19 mouse cellular contexts compared by ENCODE assay signal in the genomic region with DNA sequence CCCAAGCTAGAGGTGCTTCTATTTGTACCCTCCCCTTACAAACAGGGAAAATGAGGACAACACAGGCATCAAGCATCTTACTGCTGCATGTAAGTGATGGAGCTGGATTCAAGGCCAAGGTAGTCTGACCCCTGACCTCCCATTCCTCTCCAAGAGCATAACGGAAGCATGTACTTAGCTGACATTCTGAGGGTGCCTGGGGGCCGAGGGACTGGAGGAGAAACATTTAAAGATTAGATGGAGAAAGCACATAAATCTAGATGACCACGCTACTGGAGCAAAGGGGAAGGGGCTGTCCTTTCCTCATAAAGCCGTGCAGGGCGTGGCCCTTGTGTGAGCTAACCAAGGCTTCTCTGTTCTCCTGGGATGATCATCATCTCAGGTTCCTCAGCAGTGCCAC. TPM values are rescaled to one million over a fixed set of nuclear protein-coding genes. Genes with fewer than 3 reads are reported as not detected.
A peak's percentile ranks its signal among the peaks of the same experiment; 100 is the strongest.
DNase-seq lines count a peak whose midpoint lies in the region; TF ChIP-seq lines count a peak whose summit lies in the region.
"Had no signal": no experiment of that assay in that cellular context is flagged by ENCODE, and none has a peak within 500 bp of the region (broad histone marks: within the 10 kb centered on the region; RNA-seq: fewer than 3 reads in every experiment).

No protein-coding gene starts in this region.

- no peak for TF ChIP-seq EP300 in heart, adult 2 months (IDR thresholded peaks at IDR 0.05; ENCODE audit: insufficient read depth, low read depth, low read length)

- DNase-seq in heart, adult 2 months, result no peak
- DNase-seq in heart, adult 9 months (ENCODE audit: low spot score in 2 of 2), result no peak
- DNase-seq in kidney, adult 2 months, result peak; percentile 40
- no peak for DNase-seq in kidney, adult 9 months
- DNase-seq in layer of hippocampus, adult 2 months (ENCODE audit: low spot score in 2 of 2), result no peak
- no peak for DNase-seq in layer of hippocampus, postnatal 10 days (ENCODE audit: low spot score in 2 of 2)
- DNase-seq in kidney, postnatal 36 days, result peak; percentile 38 to 39
- no peak for DNase-seq in cerebellum, adult 8-10 months
- DNase-seq: adrenal gland, postnatal 14 days; cerebellum, adult 18-20 months; cerebellum, postnatal 10 days; heart, postnatal 36 days had no signal

- H3K9ac ChIP-seq in heart, adult 2 months (ENCODE audit: low read depth, low read length), result no peak overlapping the region
- H3K9ac ChIP-seq: hindbrain, embryonic 12.5 days had no signal

- H3K27ac ChIP-seq in heart, adult 2 months, result peak overlapping the region; percentile 81
- no peak overlapping the region for H3K27ac ChIP-seq in kidney, adult 2 months (ENCODE audit: insufficient read depth, low read depth, low read length)
- peak overlapping the region; percentile 81 for H3K27ac ChIP-seq in layer of hippocampus, adult 2 months
- H3K27ac ChIP-seq: embryonic facial prominence, embryonic 10.5 days; forebrain, embryonic 10.5 days; hindbrain, embryonic 12.5 days had no signal

- H3K4me3 ChIP-seq in heart, adult 2 months, result no peak overlapping the region
- H3K4me3 ChIP-seq in kidney, adult 2 months (ENCODE audit: insufficient read depth, low read depth, low read length), result no peak overlapping the region
- H3K4me3 ChIP-seq in layer of hippocampus, adult 2 months, result no peak overlapping the region
- H3K4me3 ChIP-seq: embryonic facial prominence, embryonic 10.5 days; forebrain, embryonic 10.5 days; hindbrain, embryonic 12.5 days had no signal

- H3K36me3 ChIP-seq in heart, adult 2 months (ENCODE audit: control insufficient read depth, insufficient read depth, low read length), result peaks cover 19% of the 10 kb centered on the region
- no peaks in the 10 kb centered on the region for H3K36me3 ChIP-seq in kidney, adult 2 months (ENCODE audit: control insufficient read depth, insufficient read depth, low read length)
- H3K36me3 ChIP-seq: forebrain, embryonic 10.5 days; hindbrain, embryonic 12.5 days had no signal

- intact Hi-C loops in heart, adult 2 months (cut with DNase I), result loop anchor here (2.0 kb wide), 1 partner anchor 15 kb away; no protein-coding TSS in a partner anchor

- H3K79me2 ChIP-seq in heart, adult 2 months (replicated peaks; ENCODE audit: control insufficient read depth, insufficient read depth, low read length), result no peaks in the 10 kb centered on the region

- no peaks in the 10 kb centered on the region for H3K27me3 ChIP-seq in heart, adult 2 months (ENCODE audit: control insufficient read depth, insufficient read depth, low read length)
- H3K27me3 ChIP-seq in kidney, adult 2 months (replicated peaks; ENCODE audit: control insufficient read depth, insufficient read depth, low read length), result no peaks in the 10 kb centered on the region
- H3K27me3 ChIP-seq: hindbrain, embryonic 12.5 days had no signal

- no peak for TF ChIP-seq CTCF in heart, adult 2 months (IDR thresholded peaks at IDR 0.05)
- no peak for TF ChIP-seq CTCF in kidney, adult 2 months (conservative IDR thresholded peaks at IDR 0.05; ENCODE audit: insufficient read depth, insufficient read length, low read depth, low read length)
- TF ChIP-seq CTCF in layer of hippocampus, adult 2 months (conservative IDR thresholded peaks at IDR 0.05), result no peak

- peaks cover 32% of the 10 kb centered on the region for H3K4me1 ChIP-seq in heart, adult 2 months (ENCODE audit: control insufficient read depth, insufficient read depth, low read length)
- peaks cover 7% of the 10 kb centered on the region; the same call in 1 of the 2 replicates for H3K4me1 ChIP-seq in kidney, adult 2 months (ENCODE audit: control insufficient read depth, insufficient read depth, low read length)

- no peak for TF ChIP-seq POLR2A in heart, adult 2 months (IDR thresholded peaks at IDR 0.05; ENCODE audit: insufficient read depth, low read depth, low read length)
- TF ChIP-seq POLR2A in kidney, adult 2 months (IDR thresholded peaks at IDR 0.05; ENCODE audit: low read depth, low read length), result no peak

- WGBS in heart, adult 2 months, result 57% methylated on average over 5 of the region's 5 CpGs
- WGBS in kidney, adult 2 months, result 46% methylated on average over 5 of the region's 5 CpGs

RNA-seq across cellular contexts. Expression of a gene that starts 23.1 kb away (rescaled TPM):
- 1 to 10 TPM; 3.9 to 4.1 TPM for total RNA-seq in heart, adult 2 months (2021)
- 4.0 and 4.2 TPM in 2 replicates for polyA plus RNA-seq in heart, adult 2 months (2012; rRNA removed)
- polyA plus RNA-seq in kidney, adult 2 months (2012; rRNA removed), result 3.4 and 4.1 TPM in 2 replicates
- 10 to 100 TPM; 12.5 to 14.0 TPM for total RNA-seq in layer of hippocampus, adult 2 months (2021)
- total RNA-seq in layer of hippocampus, postnatal 10 days (2021), result 10 to 100 TPM in 1 of 2 experiments, 1 to 10 TPM in 1; 8.6 to 11.5 TPM
- total RNA-seq: CH12.LX had no signal
- polyA plus RNA-seq: activated CD4-positive, CD25-positive, alpha-beta regulatory T cell, adult 4 months; inflammation-experienced regulatory T-cells, adult 6 months; Patski had no signal

Comparison
In these comparisons a context has a peak if more than half of its experiments do, and no peak if none do; other contexts are left out.
1. DNase-seq: peak in kidney, adult 2 months (single experiment) and kidney, postnatal 36 days (2 of 2); none in heart, adult 2 months (0 of 2), heart, adult 9 months (0 of 2), kidney, adult 9 months (single experiment), layer of hippocampus, adult 2 months (0 of 2), layer of hippocampus, postnatal 10 days (0 of 2) and cerebellum, adult 8-10 months (single experiment).